Mouse (Mus musculus) MEL (cell line): ENCODE measurements around the gene Fah. TPM values are rescaled to one million over a fixed set of nuclear protein-coding genes. Genes with fewer than 3 reads are reported as not detected.

Experiments
- DNase-seq: peaks from one replicate; pipeline ENCODE4 v3.0.0; 2011; ENCODE audit warnings: low read depth, low spot score
- H3K27ac ChIP-seq: 2 replicates; pipeline ENCODE4 v1.5.1; 2012; ENCODE audit warnings: low read depth, mild to moderate bottlenecking, control low read depth, low read length, moderate library complexity; ENCODE audit not compliant: control insufficient read depth
- H3K27me3 ChIP-seq, 2 experiments: fragments of 150-350 bp in 1 of 2; sonication (generic) in 1 of 2; 2 replicates each; pipeline ENCODE4 v1.6.1; 2012; ENCODE audit warnings: low read length in 2 of 2, mild to moderate bottlenecking in 2 of 2, improper control_type of control experiment in 1 of 2, moderate library complexity in 1 of 2; ENCODE audit not compliant: insufficient read depth in 2 of 2, control insufficient read depth in 1 of 2
- H3K36me3 ChIP-seq, 2 experiments: 2 replicates each; pipeline ENCODE4 v1.6.1; 2012 to 2014; ENCODE audit warnings: low read length in 2 of 2, improper control_type of control experiment in 1 of 2, inconsistent platforms in 1 of 2, mild to moderate bottlenecking in 1 of 2; ENCODE audit not compliant: insufficient read depth in 2 of 2, control insufficient read depth in 1 of 2
- H3K4me1 ChIP-seq, 2 experiments: fragments of 150-350 bp in 1 of 2; sonication (generic) in 1 of 2; 2 replicates each; pipeline ENCODE4 v1.6.1; 2012; ENCODE audit warnings: low read length in 2 of 2, improper control_type of control experiment in 1 of 2, mild to moderate bottlenecking in 1 of 2; ENCODE audit not compliant: insufficient read depth in 2 of 2, control insufficient read depth in 1 of 2
- H3K4me3 ChIP-seq, 2 experiments: fragments of 150-350 bp in 1 of 2; sonication (generic) in 1 of 2; 2 replicates each; pipeline ENCODE4 v1.5.1; 2012; ENCODE audit warnings: low read depth in 2 of 2, low read length in 2 of 2, mild to moderate bottlenecking in 2 of 2, moderate library complexity in 2 of 2, control low read depth in 1 of 2, improper control_type of control experiment in 1 of 2; ENCODE audit not compliant: control insufficient read depth in 1 of 2, insufficient read depth in 1 of 2
- H3K79me2 ChIP-seq: 2 replicates; pipeline ENCODE4 v1.6.1; 2012; ENCODE audit warnings: mild to moderate bottlenecking, low read length, moderate library complexity; ENCODE audit not compliant: control insufficient read depth, poor library complexity, insufficient read depth
- H3K9ac ChIP-seq: 2 replicates; pipeline ENCODE4 v1.6.1; 2012; ENCODE audit warnings: low read depth, mild to moderate bottlenecking, control low read depth, low read length, moderate library complexity; ENCODE audit not compliant: control insufficient read depth, poor library complexity, severe bottlenecking
- H3K9me3 ChIP-seq: fragments of 150-350 bp; sonication (generic); replicated peaks from 2 replicates; pipeline ENCODE4 v1.6.1; 2012; ENCODE audit warnings: mild to moderate bottlenecking, low read length, improper control_type of control experiment, moderate library complexity; ENCODE audit not compliant: insufficient read depth
- BHLHE40 ChIP-seq: IDR thresholded peaks from 2 replicates; pipeline ENCODE4 v1.6.1; 2012; ENCODE audit warnings: low read depth, mild to moderate bottlenecking, inconsistent platforms, low read length, improper control_type of control experiment, borderline replicate concordance
- CHD1 ChIP-seq: IDR thresholded peaks from 2 replicates; pipeline ENCODE4 v1.6.1; 2012; ENCODE audit warnings: low read depth, mild to moderate bottlenecking, inconsistent platforms, low read length, improper control_type of control experiment
- CTCF ChIP-seq, 3 experiments: IDR thresholded peaks in 2 of 3; conservative IDR thresholded peaks in 1 of 3; 2 replicates each; pipeline ENCODE4 v1.5.1; 2011 to 2012; ENCODE audit warnings: low read length in 3 of 3, low read depth in 2 of 3, mild to moderate bottlenecking in 2 of 3, improper control_type of control experiment in 1 of 3, inconsistent platforms in 1 of 3, mixed read lengths in 1 of 3, moderate library complexity in 1 of 3; ENCODE audit not compliant: control insufficient read depth in 1 of 3, insufficient read depth in 1 of 3, poor library complexity in 1 of 3, severe bottlenecking in 1 of 3
- ELF1 ChIP-seq: IDR thresholded peaks from 2 replicates; pipeline ENCODE4 v1.6.1; 2014; ENCODE audit warnings: low read depth, mild to moderate bottlenecking, inconsistent platforms, low read length, improper control_type of control experiment, moderate library complexity
- KAT2A ChIP-seq: conservative IDR thresholded peaks from 2 replicates; pipeline ENCODE4 v1.6.1; 2012; ENCODE audit warnings: low read depth, low read length, improper control_type of control experiment, inconsistent platforms
- MAFK ChIP-seq: IDR thresholded peaks from 2 replicates; pipeline ENCODE4 v1.6.1; 2011; ENCODE audit warnings: low read depth, mild to moderate bottlenecking, low read length, improper control_type of control experiment, borderline replicate concordance
- MAZ ChIP-seq: IDR thresholded peaks from 2 replicates; pipeline ENCODE4 v1.6.1; 2012; ENCODE audit warnings: low read depth, mild to moderate bottlenecking, inconsistent platforms, low read length, improper control_type of control experiment
- MEF2A ChIP-seq: IDR thresholded peaks from 2 replicates; pipeline ENCODE4 v1.6.1; 2014; ENCODE audit warnings: low read depth, mild to moderate bottlenecking, inconsistent platforms, low read length, improper control_type of control experiment; ENCODE audit not compliant: poor library complexity, insufficient replicate concordance, severe bottlenecking; ENCODE audit errors: extremely low read depth
- MXI1 ChIP-seq: IDR thresholded peaks from 2 replicates; pipeline ENCODE4 v1.6.1; 2011; ENCODE audit warnings: mild to moderate bottlenecking, low read depth, low read length, improper control_type of control experiment
- MYC ChIP-seq: IDR thresholded peaks from 2 replicates; pipeline ENCODE4 v1.6.1; 2011; ENCODE audit warnings: low read depth, mild to moderate bottlenecking, low read length, improper control_type of control experiment, moderate library complexity
- NRF1 ChIP-seq: IDR thresholded peaks from 2 replicates; pipeline ENCODE4 v1.6.1; 2014; ENCODE audit warnings: low read depth, mild to moderate bottlenecking, inconsistent platforms, low read length, improper control_type of control experiment, moderate library complexity; ENCODE audit not compliant: poor library complexity, insufficient read depth, severe bottlenecking
- SIN3A ChIP-seq: IDR thresholded peaks from 2 replicates; pipeline ENCODE4 v1.6.1; 2012; ENCODE audit warnings: low read length, improper control_type of control experiment, inconsistent platforms
- SMC3 ChIP-seq: IDR thresholded peaks from 2 replicates; pipeline ENCODE4 v1.6.1; 2011; ENCODE audit warnings: low read depth, low read length, improper control_type of control experiment
- UBTF ChIP-seq: IDR thresholded peaks from 2 replicates; pipeline ENCODE4 v1.6.1; 2012; ENCODE audit warnings: low read depth, mild to moderate bottlenecking, inconsistent platforms, low read length, improper control_type of control experiment, moderate library complexity, borderline replicate concordance; ENCODE audit not compliant: insufficient read depth
- USF1 ChIP-seq: IDR thresholded peaks from 2 replicates; pipeline ENCODE4 v1.6.1; 2014; ENCODE audit warnings: low read depth, mild to moderate bottlenecking, inconsistent platforms, low read length, improper control_type of control experiment, moderate library complexity
- ZC3H11A ChIP-seq: IDR thresholded peaks from 2 replicates; pipeline ENCODE4 v1.6.1; 2012; ENCODE audit warnings: low read depth, mild to moderate bottlenecking, inconsistent platforms, low read length, improper control_type of control experiment
- ZKSCAN1 ChIP-seq: IDR thresholded peaks from 2 replicates; pipeline ENCODE4 v1.6.1; 2012; ENCODE audit warnings: low read depth, mild to moderate bottlenecking, inconsistent platforms, low read length, improper control_type of control experiment, moderate library complexity
- polyA plus RNA-seq, 2 experiments: library from polyadenylated mRNA; stranded (reverse) in 1 of 2; unstranded in 1 of 2; fragments of >175 nt in 1 of 2; fragments of >200 nt in 1 of 2; gene quantifications; 2 replicates each; pipeline versions ENCODE4 v1.2.1 to v1.2.4; 2012; ENCODE audit warnings: low replicate concordance in 2 of 2, low read depth in 1 of 2; ENCODE audit not compliant: insufficient read length in 2 of 2, insufficient read depth in 1 of 2, missing spikeins in 1 of 2
- total RNA-seq: library from RNA; depleted of rRNA; stranded (reverse); fragments of 300-350 nt; gene quantifications from 2 replicates; pipeline ENCODE4 v1.2.3, GENCODE M21; 2012

Fah gene
- total and polyA plus RNA-seq, 3 experiments: not detected

DNA sequence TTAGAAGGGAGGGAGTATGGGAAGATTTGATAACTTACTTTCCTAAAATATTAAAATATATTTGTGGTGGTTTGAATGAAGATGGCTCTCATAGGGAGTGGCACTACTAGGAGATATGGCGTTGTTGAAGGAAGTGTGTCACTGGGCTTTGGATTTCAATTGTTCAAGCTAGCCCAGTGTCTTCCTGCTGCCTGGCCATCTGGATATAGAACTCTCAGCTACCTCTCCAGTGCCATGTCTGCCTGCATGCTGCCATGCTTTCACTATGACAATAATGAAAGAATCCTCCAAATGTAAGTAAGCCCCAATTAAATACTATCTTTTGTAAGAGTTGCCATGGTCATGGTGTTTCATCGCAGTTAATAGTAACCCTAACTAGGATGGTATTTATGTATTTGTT lies 42.5 kb upstream of the Fah start (continued):
- no peak for TF ChIP-seq UBTF
- TF ChIP-seq SMC3: no peak
- TF ChIP-seq SIN3A: no peak

DNA sequence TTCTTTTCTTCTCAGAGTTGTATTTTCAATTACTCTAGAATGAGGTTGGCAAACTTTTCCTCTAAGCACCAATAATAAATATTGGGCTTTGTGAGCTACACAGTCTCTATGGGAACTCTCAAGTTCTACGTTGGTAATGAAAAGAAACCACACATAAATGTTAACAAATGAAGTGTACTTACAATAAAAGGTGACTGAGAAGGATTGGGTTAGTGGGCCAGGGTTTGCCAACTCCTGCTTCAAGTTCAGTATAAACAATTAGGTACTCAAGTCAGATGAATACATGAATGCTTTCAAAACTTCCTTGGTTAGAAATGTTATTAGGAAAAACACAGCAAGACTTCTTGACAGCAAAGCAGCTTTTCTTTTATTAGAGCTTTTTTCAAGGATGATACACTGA lies 39.7 kb upstream of the Fah start:
- H3K4me1 ChIP-seq: peaks cover 0 to 5% of the 10 kb centered on the region in 2 experiments
- no peak for DNase-seq
- no peak overlapping the region for H3K9ac ChIP-seq
- TF ChIP-seq MXI1 (no peak), MAZ (no peak), USF1 (no peak), UBTF (no peak), ELF1 (no peak), MEF2A (no peak), ZKSCAN1 (no peak), ZC3H11A (no peak), MAFK (no peak), NRF1 (no peak), KAT2A (no peak), CHD1 (no peak), BHLHE40 (no peak), MYC (no peak)
- H3K36me3 ChIP-seq: peaks cover 0 to 5% of the 10 kb centered on the region in 2 experiments; a peak in 3 of 4 replicates
- H3K79me2 ChIP-seq: no peaks in the 10 kb centered on the region
- no peaks in the 10 kb centered on the region for H3K27me3 ChIP-seq
- H3K4me3 ChIP-seq: no peak overlapping the region
- no peaks in the 10 kb centered on the region for H3K9me3 ChIP-seq
- no peak overlapping the region for H3K27ac ChIP-seq

DNA sequence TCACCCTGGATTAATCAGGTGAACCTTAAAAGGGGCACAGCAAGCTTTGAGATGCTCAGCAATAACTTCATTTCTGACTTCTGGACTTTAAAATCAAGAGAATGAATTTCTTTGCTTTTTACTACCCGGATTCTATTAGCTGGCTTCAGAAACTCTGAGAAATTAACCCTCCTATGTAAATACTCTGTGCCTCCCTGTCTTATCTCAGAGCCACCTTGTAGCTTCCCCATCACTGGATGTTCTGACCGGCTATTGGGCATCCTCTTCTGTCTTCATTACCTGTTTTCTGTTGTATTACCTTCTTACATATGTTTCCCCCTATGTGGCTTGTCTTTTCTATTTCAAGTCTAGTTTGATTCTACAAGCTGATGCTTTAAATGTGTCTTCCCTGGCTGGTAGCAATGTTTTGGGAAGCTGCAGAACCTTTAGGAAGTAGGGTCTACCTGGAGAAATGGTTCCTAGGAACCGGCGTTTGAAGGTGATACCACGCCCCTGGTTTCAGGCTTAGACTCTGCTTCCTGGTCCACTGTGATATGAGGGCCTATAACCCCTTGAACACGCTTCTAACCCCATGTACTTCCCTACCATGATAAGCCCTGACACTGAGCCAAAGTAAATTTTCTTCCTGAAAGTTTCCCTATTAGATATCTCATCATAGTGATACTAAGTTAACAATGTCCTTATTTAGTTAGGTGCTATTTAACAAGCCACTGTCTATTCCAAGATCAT lies 36.9 kb upstream of the Fah start:
- Histone ChIP-seq H3K27ac (no peak overlapping the region), H3K79me2 (no peaks in the 10 kb centered on the region), H3K4me1 (peaks cover 0 to under 1% of the 10 kb centered on the region in 2 experiments; a peak in 2 of 4 replicates), H3K36me3 (peaks cover under 1 to 1% of the 10 kb centered on the region in 2 experiments; a peak in 2 of 4 replicates), H3K9ac (no peak overlapping the region), H3K9me3 (no peaks in the 10 kb centered on the region), H3K27me3 (no peaks in the 10 kb centered on the region), H3K4me3 (no peak overlapping the region)
- no peak for TF ChIP-seq CTCF (IDR thresholded peaks at IDR 0.05 in 2 of 3, conservative IDR thresholded peaks at IDR 0.05 in 1 of 3; ENCODE audit: control insufficient read depth in 1 of 3, insufficient read depth in 1 of 3, low read depth in 2 of 3, low read length in 3 of 3, poor library complexity in 1 of 3, severe bottlenecking in 1 of 3)
- no peak for DNase-seq
